Mouse (Mus musculus): ENCODE measurements around the gene Endov.

DNA sequence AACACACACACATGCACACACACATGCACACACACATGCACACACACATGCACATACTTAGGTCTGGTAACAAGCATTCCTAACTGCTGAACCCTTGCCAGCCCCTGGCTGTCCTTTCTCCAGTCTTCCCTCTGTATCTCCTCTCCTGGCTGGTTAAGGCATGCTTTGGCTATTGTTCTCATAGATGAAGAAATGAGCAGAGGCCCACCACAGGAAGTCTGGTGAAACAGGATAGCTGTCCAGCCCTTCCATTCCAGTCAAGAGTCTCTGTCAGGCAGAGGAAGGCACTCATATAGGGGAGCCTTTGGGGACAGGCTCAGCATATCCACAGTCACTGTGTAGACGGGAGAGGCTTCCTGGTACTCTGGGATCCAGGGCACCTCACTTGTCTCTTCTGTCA is 61.2 kb downstream of the Endov start:
- no peak for TF ChIP-seq CTCF (IDR thresholded peaks at IDR 0.05; ENCODE audit: borderline replicate concordance, insufficient read depth, low read depth, low read length)
- no peak for TF ChIP-seq POLR2A (IDR thresholded peaks at IDR 0.05; ENCODE audit: borderline replicate concordance, insufficient read depth, low read length)

Data from cerebellum, adult 2 months (tissue).